Mouse (Mus musculus): Measurements from ENCODE around the gene Olfr896-ps1. TPM values are rescaled to one million over a fixed set of nuclear protein-coding genes. Genes with fewer than 3 reads are reported as not detected.

The Olfr896-ps1 gene
- total RNA-seq (2014; rRNA removed) (not detected in 2 replicates), polyA plus RNA-seq (2015; fragmentation: Nextera tagmentation; extraction: Ambion mirVana) (not detected in 2 replicates)

GRCm38 (mm10) chr9:38290807-38291206 is at the start of gene Olfr896-ps1:
Olfr896-ps1 (plus strand) TSS chr9:38291107.
- ATAC-seq (no peak), DNase-seq (ENCODE audit: low spot score) (no peak)
- no peaks in the 10 kb centered on the region for H3K4me1 ChIP-seq (ENCODE audit: insufficient read depth, low read length)
- H3K9ac ChIP-seq (replicated peaks; ENCODE audit: low read length), result no peak within 1 kb of the TSS
- H3K4me3 ChIP-seq (ENCODE audit: low read length), result no peak within 1 kb of the TSS
- no peaks in the 10 kb centered on the region for H3K36me3 ChIP-seq (ENCODE audit: insufficient read depth, low read length)
- H3K4me2 ChIP-seq (ENCODE audit: low read depth, low read length), result no peak within 1 kb of the TSS
- no peaks in the 10 kb centered on the region for H3K9me3 ChIP-seq (ENCODE audit: low read length)
- H3K27me3 ChIP-seq (ENCODE audit: insufficient read depth, low read length), result no peaks in the 10 kb centered on the region
- TF ChIP-seq CTCF (IDR thresholded peaks at IDR 0.05; ENCODE audit: low read depth), result no peak
- H3K27ac ChIP-seq, result no peak within 1 kb of the TSS
- WGBS, result 86% methylated on average over 1 of the region's 1 CpGs

GRCm38 (mm10) chr9:38252474-38252873 is 38.4 kb upstream of the Olfr896-ps1 start, which contains the start of gene Olfr143:
Olfr143 (plus strand) TSS chr9:38252774.
- DNase-seq (ENCODE audit: low spot score), result no peak
- no peak for ATAC-seq
- Histone ChIP-seq H3K9me3 (ENCODE audit: low read length) (no peaks in the 10 kb centered on the region), H3K27ac (no peak within 1 kb of the TSS), H3K36me3 (ENCODE audit: insufficient read depth, low read length) (no peaks in the 10 kb centered on the region), H3K4me3 (ENCODE audit: low read length) (no peak within 1 kb of the TSS), H3K27me3 (ENCODE audit: insufficient read depth, low read length) (no peaks in the 10 kb centered on the region), H3K4me2 (ENCODE audit: low read depth, low read length) (no peak within 1 kb of the TSS), H3K9ac (replicated peaks; ENCODE audit: low read length) (no peak within 1 kb of the TSS), H3K4me1 (ENCODE audit: insufficient read depth, low read length) (no peaks in the 10 kb centered on the region)
- TF ChIP-seq CTCF (IDR thresholded peaks at IDR 0.05; ENCODE audit: low read depth), result no peak

GRCm38 (mm10) chr9:38267551-38267950 is 23.4 kb upstream of the Olfr896-ps1 start, which contains the start of gene Olfr895:
Olfr895 (plus strand) TSS chr9:38267851.
- H3K9ac ChIP-seq (replicated peaks; ENCODE audit: low read length), result no peak within 1 kb of the TSS
- no peaks in the 10 kb centered on the region for H3K27me3 ChIP-seq (ENCODE audit: insufficient read depth, low read length)
- H3K4me1 ChIP-seq (ENCODE audit: insufficient read depth, low read length), result no peaks in the 10 kb centered on the region
- no peak for TF ChIP-seq CTCF (IDR thresholded peaks at IDR 0.05; ENCODE audit: low read depth)
- H3K27ac ChIP-seq, result no peak within 1 kb of the TSS
- no peak within 1 kb of the TSS for H3K4me2 ChIP-seq (ENCODE audit: low read depth, low read length)
- no peak within 1 kb of the TSS for H3K4me3 ChIP-seq (ENCODE audit: low read length)
- ATAC-seq (no peak), DNase-seq (ENCODE audit: low spot score) (no peak)
- no peaks in the 10 kb centered on the region for H3K9me3 ChIP-seq (ENCODE audit: low read length)
- H3K36me3 ChIP-seq (ENCODE audit: insufficient read depth, low read length), result no peaks in the 10 kb centered on the region

- H3K4me1 ChIP-seq (ENCODE audit: insufficient read depth, low read length), result no peaks in the 10 kb centered on the region
- H3K9me3 ChIP-seq (ENCODE audit: low read length), result no peaks in the 10 kb centered on the region
- TF ChIP-seq CTCF (IDR thresholded peaks at IDR 0.05; ENCODE audit: low read depth), result no peak
- no peak within 1 kb of the TSS for H3K4me3 ChIP-seq (ENCODE audit: low read length)
- H3K27me3 ChIP-seq (ENCODE audit: insufficient read depth, low read length), result no peaks in the 10 kb centered on the region
- no peak for DNase-seq (ENCODE audit: low spot score)
- H3K9ac ChIP-seq (replicated peaks; ENCODE audit: low read length), result no peak within 1 kb of the TSS
- H3K4me2 ChIP-seq (ENCODE audit: low read depth, low read length), result no peak within 1 kb of the TSS
- H3K27ac ChIP-seq, result no peak within 1 kb of the TSS
- H3K36me3 ChIP-seq (ENCODE audit: insufficient read depth, low read length), result no peaks in the 10 kb centered on the region
- no peak for ATAC-seq
- WGBS, result 69% methylated on average over 3 of the region's 3 CpGs
Observed at GRCm38 (mm10) chr9:38328760-38329159, 37.9 kb downstream of the Olfr896-ps1 start, which contains the start of gene Olfr25. Olfr25 (plus strand) TSS chr9:38329060.

Other genes with a start within 250 kb of the Olfr896-ps1 start
- not detected in 2 replicates for gene Olfr884, start 244.6 kb upstream of the Olfr896-ps1 start, total RNA-seq (2014; rRNA removed)
- gene Olfr884, start 244.6 kb upstream of the Olfr896-ps1 start, polyA plus RNA-seq (2015; fragmentation: Nextera tagmentation; extraction: Ambion mirVana), result not detected in 2 replicates
- not detected in 2 replicates for gene Olfr885, start 229.8 kb upstream of the Olfr896-ps1 start, total RNA-seq (2014; rRNA removed)
- not detected in 2 replicates for gene Olfr885, start 229.8 kb upstream of the Olfr896-ps1 start, polyA plus RNA-seq (2015; fragmentation: Nextera tagmentation; extraction: Ambion mirVana)
- gene Olfr887, start 207.0 kb upstream of the Olfr896-ps1 start, total RNA-seq (2014; rRNA removed), result not detected in 2 replicates
- not detected in 2 replicates for gene Olfr887, start 207.0 kb upstream of the Olfr896-ps1 start, polyA plus RNA-seq (2015; fragmentation: Nextera tagmentation; extraction: Ambion mirVana)
- gene Olfr888, start 183.0 kb upstream of the Olfr896-ps1 start, total RNA-seq (2014; rRNA removed), result not detected in 2 replicates
- not detected in 2 replicates for gene Olfr888, start 183.0 kb upstream of the Olfr896-ps1 start, polyA plus RNA-seq (2015; fragmentation: Nextera tagmentation; extraction: Ambion mirVana)
- gene Olfr889, start 175.9 kb upstream of the Olfr896-ps1 start, total RNA-seq (2014; rRNA removed), result not detected in 2 replicates
- gene Olfr889, start 175.9 kb upstream of the Olfr896-ps1 start, polyA plus RNA-seq (2015; fragmentation: Nextera tagmentation; extraction: Ambion mirVana), result 0.13 and 0.14 TPM in 2 replicates
- not detected in 2 replicates for gene Olfr890, start 148.6 kb upstream of the Olfr896-ps1 start, total RNA-seq (2014; rRNA removed)
- not detected in 2 replicates for gene Olfr890, start 148.6 kb upstream of the Olfr896-ps1 start, polyA plus RNA-seq (2015; fragmentation: Nextera tagmentation; extraction: Ambion mirVana)
- gene Olfr891, start 110.3 kb upstream of the Olfr896-ps1 start, total RNA-seq (2014; rRNA removed), result not detected in 2 replicates
- not detected in 2 replicates for gene Olfr891, start 110.3 kb upstream of the Olfr896-ps1 start, polyA plus RNA-seq (2015; fragmentation: Nextera tagmentation; extraction: Ambion mirVana)
- gene Olfr893, start 82.7 kb upstream of the Olfr896-ps1 start, total RNA-seq (2014; rRNA removed), result not detected in 2 replicates
- not detected in 2 replicates for gene Olfr893, start 82.7 kb upstream of the Olfr896-ps1 start, polyA plus RNA-seq (2015; fragmentation: Nextera tagmentation; extraction: Ambion mirVana)
- not detected in 2 replicates for gene Olfr894, start 73.1 kb upstream of the Olfr896-ps1 start, total RNA-seq (2014; rRNA removed)
- gene Olfr894, start 73.1 kb upstream of the Olfr896-ps1 start, polyA plus RNA-seq (2015; fragmentation: Nextera tagmentation; extraction: Ambion mirVana), result not detected in 2 replicates
- gene Olfr143, start 38.3 kb upstream of the Olfr896-ps1 start, total RNA-seq (2014; rRNA removed), result not detected in 2 replicates
- not detected in 2 replicates for gene Olfr143, start 38.3 kb upstream of the Olfr896-ps1 start, polyA plus RNA-seq (2015; fragmentation: Nextera tagmentation; extraction: Ambion mirVana)
- not detected in 2 replicates for gene Olfr895, start 23.3 kb upstream of the Olfr896-ps1 start, total RNA-seq (2014; rRNA removed)
- gene Olfr895, start 23.3 kb upstream of the Olfr896-ps1 start, polyA plus RNA-seq (2015; fragmentation: Nextera tagmentation; extraction: Ambion mirVana), result not detected in 2 replicates
- not detected in 2 replicates for gene Olfr25, start 38.0 kb downstream of the Olfr896-ps1 start, total RNA-seq (2014; rRNA removed)
- not detected in 2 replicates for gene Olfr25, start 38.0 kb downstream of the Olfr896-ps1 start, polyA plus RNA-seq (2015; fragmentation: Nextera tagmentation; extraction: Ambion mirVana)
- gene Olfr898, start 57.3 kb downstream of the Olfr896-ps1 start, total RNA-seq (2014; rRNA removed), result not detected in 2 replicates
- gene Olfr898, start 57.3 kb downstream of the Olfr896-ps1 start, polyA plus RNA-seq (2015; fragmentation: Nextera tagmentation; extraction: Ambion mirVana), result not detected in 2 replicates
- not detected in 2 replicates for gene Olfr250, start 75.8 kb downstream of the Olfr896-ps1 start, total RNA-seq (2014; rRNA removed)
- not detected in 2 replicates for gene Olfr250, start 75.8 kb downstream of the Olfr896-ps1 start, polyA plus RNA-seq (2015; fragmentation: Nextera tagmentation; extraction: Ambion mirVana)
- not detected in 2 replicates for gene Olfr251, start 86.0 kb downstream of the Olfr896-ps1 start, total RNA-seq (2014; rRNA removed)
- not detected in 2 replicates for gene Olfr251, start 86.0 kb downstream of the Olfr896-ps1 start, polyA plus RNA-seq (2015; fragmentation: Nextera tagmentation; extraction: Ambion mirVana)
- not detected in 2 replicates for gene Olfr147, start 110.6 kb downstream of the Olfr896-ps1 start, total RNA-seq (2014; rRNA removed)
- not detected in 2 replicates for gene Olfr147, start 110.6 kb downstream of the Olfr896-ps1 start, polyA plus RNA-seq (2015; fragmentation: Nextera tagmentation; extraction: Ambion mirVana)
- gene Olfr901, start 138.3 kb downstream of the Olfr896-ps1 start, total RNA-seq (2014; rRNA removed), result not detected in 2 replicates
- gene Olfr901, start 138.3 kb downstream of the Olfr896-ps1 start, polyA plus RNA-seq (2015; fragmentation: Nextera tagmentation; extraction: Ambion mirVana), result not detected in 2 replicates
- not detected in 2 replicates for gene Olfr902, start 156.5 kb downstream of the Olfr896-ps1 start, total RNA-seq (2014; rRNA removed)
- not detected in 2 replicates for gene Olfr902, start 156.5 kb downstream of the Olfr896-ps1 start, polyA plus RNA-seq (2015; fragmentation: Nextera tagmentation; extraction: Ambion mirVana)
- gene Olfr904, start 172.0 kb downstream of the Olfr896-ps1 start, total RNA-seq (2014; rRNA removed), result not detected in 2 replicates
- gene Olfr904, start 172.0 kb downstream of the Olfr896-ps1 start, polyA plus RNA-seq (2015; fragmentation: Nextera tagmentation; extraction: Ambion mirVana), result not detected in 2 replicates
- gene Olfr905, start 180.0 kb downstream of the Olfr896-ps1 start, total RNA-seq (2014; rRNA removed), result not detected in 2 replicates
- not detected in 2 replicates for gene Olfr905, start 180.0 kb downstream of the Olfr896-ps1 start, polyA plus RNA-seq (2015; fragmentation: Nextera tagmentation; extraction: Ambion mirVana)
- gene Olfr906, start 196.0 kb downstream of the Olfr896-ps1 start, total RNA-seq (2014; rRNA removed), result not detected in 2 replicates
- not detected in 2 replicates for gene Olfr906, start 196.0 kb downstream of the Olfr896-ps1 start, polyA plus RNA-seq (2015; fragmentation: Nextera tagmentation; extraction: Ambion mirVana)
- not detected in 2 replicates for gene Olfr907, start 204.7 kb downstream of the Olfr896-ps1 start, total RNA-seq (2014; rRNA removed)
- not detected in 2 replicates for gene Olfr907, start 204.7 kb downstream of the Olfr896-ps1 start, polyA plus RNA-seq (2015; fragmentation: Nextera tagmentation; extraction: Ambion mirVana)
- not detected in 2 replicates for gene Olfr911-ps1, start 230.5 kb downstream of the Olfr896-ps1 start, total RNA-seq (2014; rRNA removed)
- gene Olfr911-ps1, start 230.5 kb downstream of the Olfr896-ps1 start, polyA plus RNA-seq (2015; fragmentation: Nextera tagmentation; extraction: Ambion mirVana), result not detected in 2 replicates
- not detected in 2 replicates for gene Olfr910, start 246.7 kb downstream of the Olfr896-ps1 start, total RNA-seq (2014; rRNA removed)
- gene Olfr910, start 246.7 kb downstream of the Olfr896-ps1 start, polyA plus RNA-seq (2015; fragmentation: Nextera tagmentation; extraction: Ambion mirVana), result not detected in 2 replicates

All from hindbrain, postnatal 0 days (tissue).